Mouse (Mus musculus) forelimb bud, embryonic 11.5 days (tissue): Measurements from ENCODE around the gene Slc1a3.
"Not testable (repeated sequence)": the region's sequence is repeated elsewhere in the genome, so short reads cannot be mapped to it uniquely, and the experiment has no call there.

Experiments used
- DNase-seq: peaks from one replicate; pipeline ENCODE4 v3.0.0-alpha.2; 2012; ENCODE audit warnings: low read depth, low spot score

The Slc1a3 gene

DNA sequence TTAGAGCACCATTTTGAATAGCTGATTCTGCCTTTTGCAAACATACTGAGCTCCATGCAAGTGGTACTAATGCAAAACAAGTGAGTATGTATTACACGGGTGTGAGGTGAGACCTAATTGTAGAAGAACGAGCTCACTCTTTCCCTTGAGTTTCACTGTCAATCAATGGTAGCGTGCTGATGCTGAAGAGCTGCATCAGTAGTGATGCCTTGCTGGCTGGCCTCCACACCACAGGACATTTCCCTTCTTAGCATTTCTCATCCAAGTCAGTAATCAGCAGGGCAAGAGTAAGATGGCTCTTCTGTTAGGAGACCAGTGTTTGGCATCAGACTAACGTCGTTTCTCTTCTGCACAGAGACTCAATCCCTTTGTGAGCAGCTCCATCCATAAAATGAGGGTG lies 4.0 kb downstream of the Slc1a3 start:
- DNase-seq: no peak

DNA sequence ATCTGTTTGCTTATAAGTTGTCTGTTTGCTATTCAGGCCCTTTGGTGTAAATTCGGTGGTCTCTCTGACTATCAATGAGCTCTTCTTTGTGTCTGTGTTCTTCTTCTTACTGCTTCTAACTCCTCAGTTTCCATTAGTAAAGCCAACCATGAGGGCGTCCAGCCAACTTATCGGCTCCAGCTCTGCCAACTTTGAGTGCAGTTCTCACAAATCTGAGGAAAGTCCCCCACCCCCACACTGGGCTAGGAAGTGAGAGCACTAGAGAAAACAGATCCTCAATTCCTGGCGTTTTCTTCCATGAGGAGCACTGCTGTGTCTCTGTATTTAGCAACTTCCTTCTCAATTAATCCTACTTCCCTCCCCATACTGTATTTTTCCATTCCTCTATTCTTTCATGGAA lies 4.4 kb downstream of the Slc1a3 start:
- no peak for DNase-seq

DNA sequence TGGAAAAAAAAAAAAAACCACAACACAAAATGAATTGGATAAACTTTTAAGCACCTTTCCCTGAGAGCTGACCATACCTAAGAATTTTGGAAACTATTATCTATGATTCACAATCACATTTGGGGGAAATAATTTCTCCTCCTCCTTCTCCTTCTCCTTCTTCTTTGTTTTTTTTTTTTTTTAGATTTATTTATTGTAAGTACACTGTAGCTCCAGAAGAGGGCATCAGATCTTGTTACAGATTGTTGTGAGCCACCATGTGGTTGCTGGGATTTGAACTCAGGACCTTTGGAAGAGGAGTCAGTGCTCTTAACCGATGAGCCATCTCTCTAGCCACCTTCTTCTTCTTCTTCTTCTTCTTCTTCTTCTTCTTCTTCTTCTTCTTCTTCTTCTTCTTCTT lies 5.0 kb downstream of the Slc1a3 start:
- not testable (repeated sequence) for DNase-seq

DNA sequence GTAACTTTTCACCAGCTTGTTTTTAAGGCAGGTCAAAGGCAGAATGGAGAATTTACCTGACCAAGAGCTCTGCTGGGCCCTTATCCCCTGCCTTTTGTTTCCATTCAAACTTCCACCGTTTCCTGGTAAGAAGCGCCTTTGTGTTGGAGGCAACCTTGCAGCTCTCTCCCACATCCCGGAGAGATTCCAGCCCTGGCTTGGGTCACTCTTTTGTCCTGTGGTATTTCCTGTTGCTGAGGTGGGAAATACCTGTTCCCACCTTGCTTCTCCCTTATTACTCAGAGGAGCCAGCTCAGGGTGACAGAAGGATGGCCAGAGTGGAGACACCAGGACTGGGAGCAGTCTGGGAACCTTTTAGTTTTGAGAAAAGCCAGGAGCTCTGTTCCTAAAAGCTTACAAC lies 12.6 kb downstream of the Slc1a3 start:
- DNase-seq: no peak

DNA sequence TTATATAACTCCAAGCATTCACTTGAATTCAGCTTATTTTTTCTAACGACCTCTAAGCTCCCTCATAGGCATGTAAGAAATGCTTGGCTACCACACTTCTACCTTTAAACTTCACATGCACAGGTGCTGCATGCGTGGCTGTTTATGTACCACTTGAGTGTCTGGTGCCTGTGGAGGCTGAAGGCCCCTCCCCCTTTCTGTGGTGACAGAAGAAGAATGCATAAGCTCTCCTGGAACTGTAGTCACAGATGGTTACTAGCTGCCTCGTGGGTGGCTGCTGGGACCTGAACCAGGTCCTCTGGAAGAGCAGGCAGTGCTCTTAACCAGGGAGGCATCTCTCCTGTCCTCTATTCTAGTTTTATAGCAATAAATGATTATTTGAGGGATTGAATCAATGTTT lies 13.1 kb downstream of the Slc1a3 start:
- no peak for DNase-seq

DNA sequence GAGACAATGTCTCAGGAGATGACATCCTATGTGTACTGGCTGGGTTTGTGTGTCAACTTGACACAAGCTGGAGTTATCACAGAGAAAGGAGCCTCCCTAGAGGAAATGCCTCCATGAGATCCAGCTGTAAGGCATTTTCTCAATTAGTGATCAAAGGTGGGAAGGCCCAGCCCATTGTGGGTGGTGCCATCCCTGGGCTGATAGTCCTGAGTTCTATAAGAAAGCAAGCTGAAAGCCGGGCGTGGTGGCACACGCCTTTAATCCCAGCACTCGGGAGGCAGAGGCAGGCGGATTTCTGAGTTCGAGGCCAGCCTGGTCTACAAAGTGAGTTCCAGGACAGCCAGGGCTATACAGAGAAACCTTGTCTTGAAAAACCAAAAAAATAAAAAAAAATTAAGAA lies 20.4 kb downstream of the Slc1a3 start:
- DNase-seq: not testable (repeated sequence)

DNA sequence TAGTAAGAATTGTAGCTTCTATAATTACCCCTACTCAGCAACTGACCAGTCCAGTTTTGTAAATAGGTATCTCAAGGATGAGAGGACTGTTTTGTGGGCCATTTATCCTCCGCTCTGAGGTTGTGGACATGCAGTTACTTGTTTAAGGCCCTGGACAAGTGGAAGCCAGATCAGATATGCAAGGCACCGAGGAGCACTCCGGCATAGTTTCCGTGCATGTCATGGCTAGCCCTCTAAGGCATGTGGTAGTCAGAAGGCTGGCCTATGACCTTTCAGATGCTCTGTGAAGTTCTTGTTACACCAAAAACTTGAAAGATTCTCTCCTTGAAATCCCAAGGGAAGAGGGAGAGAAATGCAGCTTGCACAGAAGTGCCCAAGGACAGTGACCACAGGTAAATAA lies 23.7 kb downstream of the Slc1a3 start:
- peak; percentile 35 for DNase-seq

DNA sequence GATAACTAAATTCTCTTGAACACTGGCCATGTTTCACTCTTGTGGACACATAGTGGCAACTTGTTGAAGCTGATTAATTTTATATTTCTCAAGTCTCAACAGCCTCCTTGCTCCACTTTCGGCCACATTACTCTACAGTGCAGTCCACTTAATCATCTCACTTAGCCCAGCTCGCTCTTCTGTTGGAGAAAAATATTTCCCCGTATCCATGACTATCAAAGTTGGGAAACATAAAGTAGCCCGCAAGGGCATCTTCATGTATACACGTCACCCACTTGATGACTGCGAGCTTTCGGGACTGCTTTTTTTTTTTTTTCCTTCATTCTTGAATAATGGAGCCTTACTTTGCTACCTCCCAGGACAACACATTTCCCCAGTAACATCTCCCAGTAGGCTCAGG lies 25.1 kb downstream of the Slc1a3 start:
- DNase-seq: no peak

DNA sequence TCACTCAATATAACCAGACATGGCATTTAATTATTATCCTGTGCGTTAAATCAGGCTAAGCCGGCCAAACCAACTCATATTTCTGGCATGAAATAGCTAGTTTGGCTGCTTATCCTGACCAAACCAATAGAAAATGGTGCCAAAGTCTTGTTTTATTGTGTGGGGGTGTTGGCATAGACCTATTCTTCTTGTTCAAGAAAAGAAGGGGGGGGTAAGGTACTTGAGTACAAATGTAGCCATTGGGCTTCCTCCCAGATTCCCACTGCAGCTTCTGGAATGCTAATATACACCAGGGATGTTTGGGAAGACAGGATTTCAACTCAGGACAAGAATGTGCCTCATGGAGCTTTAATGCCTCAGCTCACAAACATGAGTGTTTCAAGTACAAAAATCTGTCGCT lies 26.3 kb downstream of the Slc1a3 start:
- DNase-seq: no peak

DNA sequence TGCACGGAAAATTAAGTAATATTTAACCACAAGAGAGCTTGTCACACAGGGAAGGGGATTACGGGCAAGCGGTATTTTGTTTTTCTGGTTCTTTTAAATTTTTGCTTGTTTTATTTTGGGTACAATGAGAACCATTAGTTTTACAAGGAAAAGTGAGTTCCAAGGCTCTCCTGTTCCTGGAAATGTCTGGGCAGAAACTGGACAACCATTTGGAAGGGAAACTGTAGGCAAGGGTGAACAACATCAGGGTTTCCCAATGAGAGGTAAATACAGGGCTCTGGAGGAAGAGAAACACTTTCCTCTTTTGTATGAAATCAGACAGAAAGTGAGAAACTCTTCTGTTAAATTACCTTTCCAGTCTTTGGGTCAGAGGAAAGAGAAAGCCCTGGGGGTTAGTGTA lies 27.7 kb downstream of the Slc1a3 start:
- DNase-seq: no peak

DNA sequence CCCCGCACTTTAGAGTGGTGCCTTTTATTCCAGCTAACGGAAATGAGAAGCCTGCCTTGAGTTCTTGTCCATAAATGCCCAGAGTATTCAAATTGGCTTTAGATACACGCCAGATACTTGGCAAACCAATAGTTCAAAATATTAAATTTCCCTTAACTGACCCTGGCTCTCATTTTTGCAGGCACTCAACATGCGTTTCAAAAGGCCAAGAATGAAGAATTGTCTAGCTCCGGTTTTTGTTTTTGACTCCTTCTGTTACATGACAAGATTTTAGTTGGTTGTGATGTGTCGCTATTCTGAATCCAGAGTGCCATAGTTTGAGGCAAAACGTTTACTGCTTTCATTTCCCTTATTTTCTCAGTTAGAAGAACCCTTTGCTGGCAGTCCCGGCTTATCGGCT lies 28.1 kb downstream of the Slc1a3 start:
- DNase-seq: no peak

DNA sequence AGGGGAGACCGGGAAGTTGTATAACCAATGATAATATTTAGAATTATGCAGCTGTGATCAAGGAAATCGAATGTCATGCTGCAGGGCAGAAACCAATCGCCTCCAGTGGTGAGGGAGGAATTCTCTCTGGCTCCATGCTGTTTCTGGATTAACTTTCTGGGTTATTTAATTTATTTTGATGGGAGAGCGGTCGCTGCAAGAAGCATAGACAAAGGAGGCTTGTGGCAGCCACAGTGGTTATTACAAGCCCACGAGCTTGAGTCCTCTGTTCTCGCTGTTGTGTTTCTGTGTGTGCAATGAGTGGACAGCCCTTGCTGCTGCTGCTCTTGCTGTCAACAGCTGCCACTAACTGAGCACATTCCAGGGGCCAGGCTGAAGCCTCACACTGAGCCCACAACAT lies 28.6 kb downstream of the Slc1a3 start:
- no peak for DNase-seq

DNA sequence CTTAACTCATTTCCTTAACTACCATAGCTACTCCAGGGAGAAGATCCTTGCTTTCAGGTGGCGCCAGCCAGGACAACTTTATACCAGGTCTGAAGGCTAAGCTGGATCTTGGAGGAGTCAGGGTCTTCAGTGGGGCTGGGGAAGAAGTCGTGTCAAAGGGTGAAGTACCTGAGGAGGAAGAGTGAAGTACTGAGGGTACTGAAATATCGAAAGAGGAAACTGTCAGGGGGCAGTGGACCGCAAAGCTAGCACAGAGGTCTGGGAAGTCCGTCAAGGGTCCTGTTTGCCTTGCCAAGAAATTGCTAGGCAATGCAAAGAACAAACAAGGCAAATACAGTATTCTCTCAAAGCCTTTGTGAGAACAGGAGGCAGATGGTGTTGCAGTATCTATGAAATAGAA lies 29.6 kb downstream of the Slc1a3 start:
- DNase-seq: no peak

DNA sequence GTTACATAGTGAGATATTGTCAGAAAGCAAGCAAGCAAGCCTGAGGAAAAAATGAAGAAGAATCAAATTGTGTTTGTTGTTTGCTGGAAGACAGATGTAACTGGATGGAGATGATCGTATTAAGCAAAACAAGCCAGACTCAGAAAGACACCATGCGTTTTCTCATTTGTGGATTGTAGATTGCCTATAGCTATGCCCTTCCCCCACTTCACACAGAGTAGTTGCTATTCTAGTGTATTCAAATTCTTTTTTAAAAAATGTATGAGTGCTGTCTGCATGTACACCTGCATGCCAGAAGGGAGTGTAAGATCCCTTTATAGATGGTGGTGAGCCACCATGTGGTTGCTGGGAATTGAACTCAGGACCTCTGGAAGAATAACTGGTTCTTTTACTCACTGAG lies 33.6 kb downstream of the Slc1a3 start:
- no peak for DNase-seq

DNA sequence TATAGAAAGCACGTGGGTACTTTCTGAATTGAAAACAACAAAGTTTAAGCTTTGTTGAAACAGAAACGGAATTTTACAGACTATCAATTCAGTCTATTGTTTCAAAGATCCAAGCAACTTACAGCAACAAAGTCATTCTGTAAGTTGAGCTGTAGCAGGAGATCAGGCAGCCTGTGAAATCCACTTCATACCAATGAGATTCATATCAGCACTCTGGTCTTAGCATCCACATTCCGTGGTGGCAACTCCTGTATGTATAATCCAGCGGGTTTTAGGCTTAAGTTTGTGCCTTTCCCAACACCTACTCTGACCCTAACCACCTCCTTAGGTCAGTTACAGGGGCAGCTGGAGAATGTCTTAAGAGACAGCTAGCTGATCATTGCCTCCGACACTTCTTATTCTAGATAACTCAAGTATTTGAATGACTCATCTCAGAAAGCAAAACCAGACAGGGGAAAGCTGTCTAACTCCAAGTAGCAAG lies 34.3 kb downstream of the Slc1a3 start:
- no peak for DNase-seq

DNA sequence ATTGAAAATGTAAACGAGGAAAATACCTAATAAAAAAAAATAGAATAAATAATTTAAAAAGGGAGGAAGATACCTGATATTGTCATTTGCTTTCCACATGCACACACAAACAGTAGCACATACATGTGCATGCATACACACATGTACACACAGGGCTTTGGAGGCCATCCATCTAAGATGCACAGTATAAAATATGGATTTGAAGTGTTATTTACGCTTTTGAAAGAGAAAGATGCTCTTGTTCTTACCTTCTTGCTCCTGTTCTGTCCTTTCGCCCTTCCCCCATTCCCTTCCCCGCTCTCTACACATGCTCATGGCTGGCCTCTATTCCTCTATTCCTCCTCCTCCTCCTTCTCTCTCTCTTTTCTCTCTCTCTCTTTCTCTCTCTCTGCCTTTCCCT lies 34.9 kb downstream of the Slc1a3 start:
- DNase-seq: no peak

DNA sequence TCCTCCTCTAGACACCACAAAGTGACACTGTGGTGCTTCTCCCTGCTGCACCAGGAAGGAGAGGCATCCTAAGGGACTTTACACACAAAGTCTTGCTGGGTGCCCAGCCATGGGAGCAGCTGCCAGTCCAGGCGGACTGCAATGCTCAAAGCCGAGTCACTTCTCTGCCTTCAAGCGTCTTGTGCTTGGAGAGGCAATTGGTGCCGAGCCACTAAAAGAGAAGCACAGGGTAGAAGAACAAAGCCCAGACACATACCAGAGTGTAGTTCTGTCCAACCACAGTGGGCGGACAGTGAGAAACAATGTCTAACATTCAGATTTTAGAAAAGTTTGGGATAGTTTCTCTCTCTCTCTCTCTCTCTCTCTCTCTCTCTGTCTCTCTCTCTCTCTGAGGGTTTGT lies 38.0 kb downstream of the Slc1a3 start:
- DNase-seq: no peak

DNA sequence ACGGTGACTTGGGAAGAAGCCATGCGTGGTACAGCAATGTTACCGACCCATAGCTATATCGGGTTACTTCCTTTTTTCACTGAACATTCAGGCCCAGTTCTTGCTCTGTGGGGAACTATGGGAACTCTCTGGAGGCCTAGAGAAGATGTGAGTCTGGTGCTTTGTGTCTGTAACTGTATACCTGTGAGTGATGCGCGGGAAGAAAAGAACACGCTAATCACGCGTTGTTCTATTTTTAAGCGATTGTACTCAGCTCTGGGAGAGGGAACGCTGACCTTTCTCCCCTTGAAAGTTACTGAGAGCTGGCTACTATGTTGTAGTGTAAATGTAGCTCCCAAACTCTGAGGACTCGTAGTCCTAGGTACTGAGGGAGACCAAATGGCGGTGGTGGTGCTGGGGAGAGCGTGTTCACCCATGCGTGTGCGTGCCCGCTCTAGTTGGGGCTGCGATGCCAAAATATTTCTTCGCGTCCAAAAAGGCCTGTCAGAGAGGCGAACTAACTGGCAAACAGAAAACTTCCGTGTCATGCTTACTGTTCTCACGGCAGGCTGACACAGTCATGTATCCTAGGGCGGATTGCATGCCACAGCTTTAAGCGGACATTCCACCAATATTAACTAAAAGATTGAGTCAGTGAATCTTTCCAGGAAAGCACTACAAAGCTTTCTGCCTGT lies 42.6 kb downstream of the Slc1a3 start:
- DNase-seq: no peak

DNA sequence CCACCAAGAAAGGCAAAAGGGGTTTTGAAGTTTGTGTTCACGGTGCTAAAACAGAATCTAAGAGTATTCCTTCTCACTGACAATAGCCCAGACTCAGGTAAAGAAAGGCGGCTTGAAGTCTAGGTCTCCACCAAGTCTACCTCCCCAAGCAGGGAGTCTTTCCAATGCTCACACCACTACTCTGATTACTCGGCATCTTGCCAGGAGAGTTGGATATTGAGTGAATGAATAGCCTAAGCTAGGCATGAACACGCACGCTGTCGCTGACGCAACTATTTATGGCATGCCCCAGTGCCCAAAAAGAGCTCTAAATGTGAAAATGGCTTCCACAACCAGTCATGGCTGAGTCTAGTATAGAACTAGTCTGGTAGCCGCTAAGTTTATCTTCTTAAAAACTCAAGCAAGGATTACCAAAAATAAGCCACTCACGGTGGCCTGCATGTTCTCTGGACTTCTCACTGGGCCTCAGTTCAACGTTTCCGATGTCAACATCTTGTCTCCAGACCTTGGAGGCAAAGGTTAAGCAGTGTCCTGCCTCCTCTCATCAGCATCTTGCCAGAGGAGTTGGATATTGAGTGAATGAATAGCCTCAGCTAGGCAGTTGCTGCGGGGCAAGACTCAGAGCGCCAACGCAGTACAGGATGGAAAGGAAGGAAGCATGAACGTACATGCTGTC lies 44.8 kb downstream of the Slc1a3 start:
- no peak for DNase-seq

DNA sequence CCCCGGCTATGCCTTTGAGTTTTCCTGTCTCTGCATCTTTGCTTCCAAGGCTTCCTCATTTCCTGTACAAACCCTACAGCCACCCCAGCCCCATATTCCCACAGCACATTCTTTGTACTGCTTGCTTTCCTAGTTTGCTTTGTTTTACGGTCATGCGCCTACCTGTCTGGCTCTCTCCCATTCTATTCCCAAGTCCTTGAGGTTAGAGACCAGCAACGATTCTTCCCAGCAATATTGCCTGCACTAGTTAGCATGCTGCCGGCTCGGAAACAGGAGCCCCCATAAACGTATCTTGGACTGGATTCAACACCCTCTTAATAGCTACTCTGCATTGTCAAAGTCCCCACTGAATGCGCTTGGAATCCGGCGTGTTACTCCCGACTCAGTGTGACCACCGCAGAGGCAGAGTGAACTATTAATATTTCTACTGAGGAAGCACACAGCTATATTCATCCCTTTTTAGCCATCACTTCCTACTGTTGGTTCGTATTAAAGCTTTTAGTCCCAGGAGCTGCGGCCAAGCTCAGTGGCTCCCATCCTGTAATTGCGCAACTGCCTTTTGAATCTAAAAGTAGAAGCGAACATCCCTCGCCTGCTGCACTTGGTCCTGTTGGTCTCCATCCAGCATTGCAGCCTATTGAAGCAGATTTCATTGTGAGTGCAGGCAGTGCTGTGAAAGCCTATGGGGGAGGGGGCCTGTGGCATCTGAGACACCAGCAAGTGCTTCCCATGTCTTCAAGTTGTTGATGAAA lies 47.0 kb downstream of the Slc1a3 start:
- no peak for DNase-seq

DNA sequence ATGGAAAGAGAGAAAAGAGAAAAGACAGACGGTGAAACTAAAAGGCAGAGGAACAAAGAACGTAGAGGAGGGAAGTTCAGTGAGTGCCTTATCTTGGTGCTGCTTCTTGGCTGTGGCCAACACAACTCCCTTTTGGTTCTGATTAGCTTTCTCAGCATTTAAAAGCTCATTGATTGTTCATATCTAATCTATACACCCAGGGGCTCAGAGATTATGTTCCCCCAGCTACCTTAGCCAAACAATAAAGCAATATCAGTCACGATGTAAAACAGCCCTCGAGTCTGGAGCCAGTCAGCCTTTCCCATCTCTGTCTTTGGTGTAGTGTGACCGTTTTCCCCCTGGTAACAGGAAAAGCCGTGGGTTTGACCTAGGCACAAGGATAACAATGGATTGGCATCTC lies 48.7 kb downstream of the Slc1a3 start:
- no peak for DNase-seq

DNA sequence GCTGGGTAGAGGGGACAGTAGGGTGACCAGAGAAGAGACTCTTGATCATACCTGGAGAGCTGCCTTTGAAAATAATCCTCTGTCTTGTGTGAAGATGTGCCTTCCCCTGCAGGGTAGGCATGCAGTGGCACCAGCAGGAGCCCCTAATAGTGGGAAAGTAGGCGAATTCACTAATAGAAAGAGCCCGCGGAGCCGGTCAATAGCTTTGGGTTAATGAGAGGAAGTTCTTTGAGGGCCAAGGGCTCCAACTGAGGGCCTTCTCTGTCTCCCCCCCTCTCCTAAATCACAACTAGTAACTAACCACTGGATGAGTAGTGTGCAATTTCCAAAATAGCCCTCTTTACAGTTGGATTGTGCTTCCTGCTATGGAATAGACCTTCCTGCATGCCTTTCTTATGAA lies 50.6 kb downstream of the Slc1a3 start:
- DNase-seq: no peak

DNA sequence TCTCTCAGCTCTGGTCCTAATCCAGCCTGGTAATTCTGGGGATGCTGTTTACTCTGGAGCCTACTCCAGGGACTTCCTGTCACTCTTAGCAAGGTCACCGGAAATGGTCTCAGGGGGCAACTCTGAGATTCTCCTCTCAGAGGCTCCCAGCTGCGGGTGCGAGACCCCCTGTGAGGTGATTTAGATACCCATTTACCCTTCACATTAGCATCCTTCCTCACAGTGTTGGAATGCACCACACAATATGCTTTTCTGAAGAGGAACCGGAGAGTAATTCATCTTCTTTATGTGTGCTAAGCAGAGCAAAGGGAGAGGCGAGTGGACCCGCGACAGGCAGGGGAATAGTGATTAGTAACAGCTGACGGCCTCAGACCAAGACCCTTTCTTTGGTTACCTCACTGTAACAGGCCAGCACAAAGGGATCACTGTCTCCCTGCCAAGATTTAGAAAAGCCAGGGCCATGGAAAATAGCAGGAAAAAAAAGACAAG lies 51.0 kb downstream of the Slc1a3 start:
- DNase-seq: peak; percentile 59
